Mouse (Mus musculus): Measurements from ENCODE around the gene Oit1.

Gene Oit1

GRCm38 (mm10) chr14:8300281-8300680, 78.3 kb downstream of the Oit1 start:
- DNase-seq (ENCODE audit: low read depth, low spot score) = no peak
